Mouse (Mus musculus): ENCODE data around the gene Gm47791. TPM values are rescaled to one million over a fixed set of nuclear protein-coding genes. Genes with fewer than 3 reads are reported as not detected.

Gm47791 gene
- polyA plus RNA-seq, 2 experiments, result not detected

GRCm38 (mm10) chr1:82811766-82812165, 40.7 kb upstream of the Gm47791 start:
- Histone ChIP-seq H3K9ac (replicated peaks) (0 out of 2 replicates have a peak overlapping the region, but pooled peaks have one; percentile 23), H3K36me3 (replicated peaks; ENCODE audit: control insufficient read depth, insufficient read depth, low read depth) (no peaks in the 10 kb centered on the region), H3K4me2 (ENCODE audit: low read depth) (no peak overlapping the region), H3K27ac (peak overlapping the region; percentile 32; the same call in 1 of the 2 replicates), H3K4me1 (replicated peaks; ENCODE audit: control insufficient read depth in 2 of 2, insufficient read depth in 2 of 2, low read length in 1 of 2) (peaks cover 28 to 44% of the 10 kb centered on the region in 2 experiments), H3K4me3 (ENCODE audit: insufficient read depth in 1 of 2, low read depth in 2 of 2, low read length in 2 of 2) (no peak overlapping the region), H3K9me3 (ENCODE audit: control insufficient read depth, low read length) (no peaks in the 10 kb centered on the region), H3K27me3 (ENCODE audit: control insufficient read depth, insufficient read depth, low read length) (no peaks in the 10 kb centered on the region)
- 77% methylated on average over 1 of the region's 1 CpGs for WGBS (ENCODE audit: insufficient replicate concordance)
- no peak for DNase-seq (ENCODE audit: low read depth in 3 of 3, low spot score in 3 of 3)
- ATAC-seq (ENCODE audit: insufficient read depth), result no peak
- no peak for TF ChIP-seq EP300 (IDR thresholded peaks at IDR 0.05; ENCODE audit: low read depth)
- no peak for TF ChIP-seq CTCF (IDR thresholded peaks at IDR 0.05; ENCODE audit: low read depth)

- no peak for ATAC-seq (ENCODE audit: insufficient read depth)
- H3K36me3 ChIP-seq (replicated peaks; ENCODE audit: control insufficient read depth, insufficient read depth, low read depth), result no peaks in the 10 kb centered on the region
- 64% methylated on average over 3 of the region's 3 CpGs for WGBS (ENCODE audit: insufficient replicate concordance)
- peaks cover 11 to 16% of the 10 kb centered on the region in 2 experiments for H3K4me1 ChIP-seq (replicated peaks; ENCODE audit: control insufficient read depth in 2 of 2, insufficient read depth in 2 of 2, low read length in 1 of 2)
- H3K9ac ChIP-seq (replicated peaks), result no peak overlapping the region
- H3K27me3 ChIP-seq (ENCODE audit: control insufficient read depth, insufficient read depth, low read length), result no peaks in the 10 kb centered on the region
- no peaks in the 10 kb centered on the region for H3K9me3 ChIP-seq (ENCODE audit: control insufficient read depth, low read length)
- no peak overlapping the region for H3K27ac ChIP-seq
- no peak overlapping the region for H3K4me2 ChIP-seq (ENCODE audit: low read depth)
- TF ChIP-seq EP300 (IDR thresholded peaks at IDR 0.05; ENCODE audit: low read depth) (no peak), CTCF (IDR thresholded peaks at IDR 0.05; ENCODE audit: low read depth) (no peak)
- H3K4me3 ChIP-seq (ENCODE audit: insufficient read depth in 1 of 2, low read depth in 2 of 2, low read length in 2 of 2), result no peak overlapping the region
- DNase-seq (ENCODE audit: low read depth in 3 of 3, low spot score in 3 of 3), result no peak
Observed at GRCm38 (mm10) chr1:82808564-82808963, 37.5 kb upstream of the Gm47791 start.

- ATAC-seq (ENCODE audit: insufficient read depth) (no peak), DNase-seq (ENCODE audit: low read depth in 3 of 3, low spot score in 3 of 3) (no peak)
- H3K27me3 ChIP-seq (ENCODE audit: control insufficient read depth, insufficient read depth, low read length), result no peaks in the 10 kb centered on the region
- TF ChIP-seq EP300 (IDR thresholded peaks at IDR 0.05; ENCODE audit: low read depth) (no peak), CTCF (IDR thresholded peaks at IDR 0.05; ENCODE audit: low read depth) (no peak)
- no peaks in the 10 kb centered on the region for H3K9me3 ChIP-seq (ENCODE audit: control insufficient read depth, low read length)
- H3K36me3 ChIP-seq (replicated peaks; ENCODE audit: control insufficient read depth, insufficient read depth, low read depth), result no peaks in the 10 kb centered on the region
- H3K4me1 ChIP-seq (replicated peaks; ENCODE audit: control insufficient read depth in 2 of 2, insufficient read depth in 2 of 2, low read length in 1 of 2), result peaks cover 8 to 13% of the 10 kb centered on the region in 2 experiments; a peak in 3 of 4 replicates
- H3K4me2 ChIP-seq (ENCODE audit: low read depth), result no peak overlapping the region
- WGBS (ENCODE audit: insufficient replicate concordance), result 68% methylated on average over 7 of the region's 7 CpGs
- no peak overlapping the region for H3K9ac ChIP-seq (replicated peaks)
- no peak overlapping the region for H3K27ac ChIP-seq
- H3K4me3 ChIP-seq (ENCODE audit: insufficient read depth in 1 of 2, low read depth in 2 of 2, low read length in 2 of 2), result no peak overlapping the region
Observed at GRCm38 (mm10) chr1:82807206-82807605, 36.2 kb upstream of the Gm47791 start.

GRCm38 (mm10) chr1:82806391-82806790, 35.3 kb upstream of the Gm47791 start:
- Histone ChIP-seq H3K9me3 (ENCODE audit: control insufficient read depth, low read length) (no peaks in the 10 kb centered on the region), H3K27me3 (ENCODE audit: control insufficient read depth, insufficient read depth, low read length) (no peaks in the 10 kb centered on the region), H3K4me3 (ENCODE audit: insufficient read depth in 1 of 2, low read depth in 2 of 2, low read length in 2 of 2) (no peak overlapping the region), H3K4me1 (replicated peaks; ENCODE audit: control insufficient read depth in 2 of 2, insufficient read depth in 2 of 2, low read length in 1 of 2) (peaks cover 8 to 9% of the 10 kb centered on the region in 2 experiments; a peak in 3 of 4 replicates), H3K4me2 (ENCODE audit: low read depth) (no peak overlapping the region), H3K36me3 (replicated peaks; ENCODE audit: control insufficient read depth, insufficient read depth, low read depth) (no peaks in the 10 kb centered on the region), H3K9ac (replicated peaks) (no peak overlapping the region), H3K27ac (no peak overlapping the region)
- 80% methylated on average over 8 of the region's 8 CpGs for WGBS (ENCODE audit: insufficient replicate concordance)
- ATAC-seq (ENCODE audit: insufficient read depth), result no peak
- no peak for DNase-seq (ENCODE audit: low read depth in 3 of 3, low spot score in 3 of 3)
- TF ChIP-seq EP300 (IDR thresholded peaks at IDR 0.05; ENCODE audit: low read depth) (no peak), CTCF (IDR thresholded peaks at IDR 0.05; ENCODE audit: low read depth) (no peak)

- Histone ChIP-seq H3K9me3 (ENCODE audit: control insufficient read depth, low read length) (no peaks in the 10 kb centered on the region), H3K36me3 (replicated peaks; ENCODE audit: control insufficient read depth, insufficient read depth, low read depth) (no peaks in the 10 kb centered on the region), H3K9ac (replicated peaks) (no peak overlapping the region), H3K27me3 (ENCODE audit: control insufficient read depth, insufficient read depth, low read length) (no peaks in the 10 kb centered on the region), H3K4me1 (replicated peaks; ENCODE audit: control insufficient read depth in 2 of 2, insufficient read depth in 2 of 2, low read length in 1 of 2) (peaks cover 5 to 8% of the 10 kb centered on the region in 2 experiments; a peak in 3 of 4 replicates), H3K4me3 (ENCODE audit: insufficient read depth in 1 of 2, low read depth in 2 of 2, low read length in 2 of 2) (no peak overlapping the region), H3K27ac (peak overlapping the region; percentile 2; the same call in 1 of the 2 replicates), H3K4me2 (ENCODE audit: low read depth) (no peak overlapping the region)
- TF ChIP-seq CTCF (IDR thresholded peaks at IDR 0.05; ENCODE audit: low read depth) (no peak), EP300 (IDR thresholded peaks at IDR 0.05; ENCODE audit: low read depth) (no peak)
- 72% methylated on average over 1 of the region's 1 CpGs for WGBS (ENCODE audit: insufficient replicate concordance)
- ATAC-seq (ENCODE audit: insufficient read depth), result peak; percentile 57
- DNase-seq (ENCODE audit: low read depth in 3 of 3, low spot score in 3 of 3), result no peak
Observed at GRCm38 (mm10) chr1:82804059-82804458, 33.0 kb upstream of the Gm47791 start.

Measured in liver, embryonic 14.5 days (tissue).